Mouse (Mus musculus): Measurements from ENCODE around the gene Arih2. TPM values are rescaled to one million over a fixed set of nuclear protein-coding genes. Genes with fewer than 3 reads are reported as not detected.
"Not testable (repeated sequence)": the region's sequence is repeated elsewhere in the genome, so short reads cannot be mapped to it uniquely, and the experiment has no call there.

The Arih2 gene
- polyA plus RNA-seq, 1 experiment from 2014 or later: 47.3 TPM

GRCm38 (mm10) chr9:108687181-108687580, 38.0 kb upstream of the Arih2 start:
- H3K9me3 ChIP-seq (replicated peaks): no peaks in the 10 kb centered on the region
- H3K27me3 ChIP-seq (replicated peaks): no peaks in the 10 kb centered on the region
- peaks cover 17% of the 10 kb centered on the region for H3K4me1 ChIP-seq
- H3K27ac ChIP-seq (replicated peaks): no peak overlapping the region
- no peak overlapping the region for H3K4me3 ChIP-seq (replicated peaks)
- H3K9ac ChIP-seq (replicated peaks): no peak overlapping the region
- H3K4me2 ChIP-seq: no peak overlapping the region
- WGBS: 32% methylated on average over 6 of the region's 6 CpGs
- ATAC-seq (ENCODE audit: low FRiP score): no peak
- H3K36me3 ChIP-seq: peaks cover 27% of the 10 kb centered on the region

- Histone ChIP-seq H3K36me3 (peaks cover 31% of the 10 kb centered on the region), H3K4me2 (no peak overlapping the region), H3K27ac (replicated peaks) (no peak overlapping the region), H3K4me1 (peaks cover 13% of the 10 kb centered on the region), H3K9me3 (replicated peaks) (no peaks in the 10 kb centered on the region), H3K9ac (replicated peaks) (no peak overlapping the region), H3K27me3 (replicated peaks) (no peaks in the 10 kb centered on the region), H3K4me3 (replicated peaks) (no peak overlapping the region)
- no peak for ATAC-seq (ENCODE audit: low FRiP score)
- 11% methylated on average over 4 of the region's 4 CpGs for WGBS
Observed at GRCm38 (mm10) chr9:108686475-108686887, 37.3 kb upstream of the Arih2 start.

GRCm38 (mm10) chr9:108680026-108680425, 30.8 kb upstream of the Arih2 start:
- Histone ChIP-seq H3K4me1 (no peaks in the 10 kb centered on the region), H3K27ac (replicated peaks) (no peak overlapping the region), H3K4me3 (replicated peaks) (no peak overlapping the region), H3K27me3 (replicated peaks) (no peaks in the 10 kb centered on the region), H3K9ac (replicated peaks) (no peak overlapping the region), H3K36me3 (peaks cover 73% of the 10 kb centered on the region), H3K9me3 (replicated peaks) (no peaks in the 10 kb centered on the region), H3K4me2 (no peak overlapping the region)
- 95% methylated on average over 15 of the region's 15 CpGs for WGBS
- no peak for ATAC-seq (ENCODE audit: low FRiP score)

GRCm38 (mm10) chr9:108673151-108673550, 24.0 kb upstream of the Arih2 start:
- WGBS: 57% methylated on average over 2 of the region's 2 CpGs
- Histone ChIP-seq H3K4me1 (no peaks in the 10 kb centered on the region), H3K4me2 (no peak overlapping the region), H3K9ac (replicated peaks) (no peak overlapping the region), H3K27ac (replicated peaks) (no peak overlapping the region), H3K27me3 (replicated peaks) (no peaks in the 10 kb centered on the region), H3K4me3 (replicated peaks) (no peak overlapping the region), H3K36me3 (peaks cover 56% of the 10 kb centered on the region), H3K9me3 (replicated peaks) (no peaks in the 10 kb centered on the region)
- no peak for ATAC-seq (ENCODE audit: low FRiP score)

- 63% methylated on average over 8 of the region's 8 CpGs for WGBS
- Histone ChIP-seq H3K4me3 (replicated peaks) (no peak overlapping the region), H3K9me3 (replicated peaks) (no peaks in the 10 kb centered on the region), H3K36me3 (peaks cover 42% of the 10 kb centered on the region), H3K27ac (replicated peaks) (no peak overlapping the region), H3K4me1 (no peaks in the 10 kb centered on the region), H3K27me3 (replicated peaks) (no peaks in the 10 kb centered on the region), H3K9ac (replicated peaks) (no peak overlapping the region), H3K4me2 (no peak overlapping the region)
- ATAC-seq (ENCODE audit: low FRiP score): no peak
Observed at GRCm38 (mm10) chr9:108669875-108670274, 20.7 kb upstream of the Arih2 start.

- ATAC-seq (ENCODE audit: low FRiP score): no peak
- Histone ChIP-seq H3K4me3 (replicated peaks) (peak overlapping the region; percentile 69), H3K4me1 (peaks cover 16% of the 10 kb centered on the region), H3K36me3 (peaks cover 5% of the 10 kb centered on the region), H3K4me2 (peak overlapping the region; percentile 64), H3K9ac (replicated peaks) (peak overlapping the region; percentile 50), H3K9me3 (replicated peaks) (no peaks in the 10 kb centered on the region), H3K27me3 (replicated peaks) (no peaks in the 10 kb centered on the region), H3K27ac (replicated peaks) (no peak overlapping the region)
- 41% methylated on average over 6 of the region's 6 CpGs for WGBS
Observed at GRCm38 (mm10) chr9:108662660-108663059, 13.5 kb upstream of the Arih2 start.

- H3K9ac ChIP-seq (replicated peaks): peak within 1 kb of the TSS; percentile 50
- no peaks in the 10 kb centered on the region for H3K9me3 ChIP-seq (replicated peaks)
- ATAC-seq (ENCODE audit: low FRiP score): peak; percentile 93
- 3% methylated on average over 35 of the region's 37 CpGs for WGBS
- H3K27me3 ChIP-seq (replicated peaks): no peaks in the 10 kb centered on the region
- peaks cover 16% of the 10 kb centered on the region for H3K4me1 ChIP-seq
- H3K27ac ChIP-seq (replicated peaks): 0 out of 2 replicates have a peak within 1 kb of the TSS, but pooled peaks have one; percentile 28
- H3K4me2 ChIP-seq: peak within 1 kb of the TSS; percentile 64
- H3K36me3 ChIP-seq: peaks cover 5% of the 10 kb centered on the region
- peak within 1 kb of the TSS; percentile 69 for H3K4me3 ChIP-seq (replicated peaks)
Observed at GRCm38 (mm10) chr9:108661677-108662612, 12.8 kb upstream of the Arih2 start, which contains the start of gene Slc25a20. Gene Slc25a20, plus strand, starts transcription at chr9:108662088.

GRCm38 (mm10) chr9:108655865-108656264, 6.7 kb upstream of the Arih2 start:
- not testable (repeated sequence) for H3K9ac ChIP-seq (replicated peaks); H3K27ac ChIP-seq (replicated peaks); H3K27me3 ChIP-seq (replicated peaks); H3K9me3 ChIP-seq (replicated peaks); H3K4me2 ChIP-seq; H3K4me1 ChIP-seq; ATAC-seq (ENCODE audit: low FRiP score); H3K4me3 ChIP-seq (replicated peaks); H3K36me3 ChIP-seq
- 90% methylated on average over 7 of the region's 7 CpGs for WGBS

- no peak for ATAC-seq (ENCODE audit: low FRiP score)
- no peaks in the 10 kb centered on the region for H3K9me3 ChIP-seq (replicated peaks)
- peaks cover 4% of the 10 kb centered on the region for H3K4me1 ChIP-seq
- H3K27me3 ChIP-seq (replicated peaks): no peaks in the 10 kb centered on the region
- no peak overlapping the region for H3K9ac ChIP-seq (replicated peaks)
- H3K36me3 ChIP-seq: no peaks in the 10 kb centered on the region
- no peak overlapping the region for H3K4me2 ChIP-seq
- no peak overlapping the region for H3K27ac ChIP-seq (replicated peaks)
- H3K4me3 ChIP-seq (replicated peaks): no peak overlapping the region
- WGBS: 77% methylated on average over 10 of the region's 10 CpGs
Observed at GRCm38 (mm10) chr9:108654566-108655464, 5.6 kb upstream of the Arih2 start.

GRCm38 (mm10) chr9:108649561-108650440, 615 bp upstream of the Arih2 start:
- ATAC-seq (ENCODE audit: low FRiP score): peak; percentile 27; the same call in 1 of the 2 replicates

GRCm38 (mm10) chr9:108648166-108648565, 1.0 kb downstream of the Arih2 start:
- Histone ChIP-seq H3K27me3 (replicated peaks) (no peaks in the 10 kb centered on the region), H3K36me3 (peaks cover 4% of the 10 kb centered on the region), H3K4me3 (replicated peaks) (peak overlapping the region; percentile 99), H3K4me1 (peaks cover 26% of the 10 kb centered on the region), H3K9me3 (replicated peaks) (no peaks in the 10 kb centered on the region), H3K27ac (replicated peaks) (peak overlapping the region; percentile 92; the same call in 1 of the 2 replicates), H3K4me2 (peak overlapping the region; percentile 88), H3K9ac (replicated peaks) (peak overlapping the region; percentile 83)
- WGBS: 49% methylated on average over 10 of the region's 10 CpGs
- no peak for ATAC-seq (ENCODE audit: low FRiP score)

More at GRCm38 (mm10) chr9:108649561-108650440, 615 bp upstream of the Arih2 start:
- H3K9ac ChIP-seq (replicated peaks): peak overlapping the region; percentile 58
- 30% methylated on average over 29 of the region's 29 CpGs for WGBS
- peak overlapping the region; percentile 99 for H3K4me3 ChIP-seq (replicated peaks)
- peak overlapping the region; percentile 88 for H3K4me2 ChIP-seq
- H3K9me3 ChIP-seq (replicated peaks): no peaks in the 10 kb centered on the region
- no peaks in the 10 kb centered on the region for H3K27me3 ChIP-seq (replicated peaks)
- H3K36me3 ChIP-seq: no peaks in the 10 kb centered on the region
- peak overlapping the region; percentile 92 for H3K27ac ChIP-seq (replicated peaks)
- H3K4me1 ChIP-seq: peaks cover 26% of the 10 kb centered on the region
